ENCODE assay signal across 14 mouse cellular contexts in the genomic region with DNA sequence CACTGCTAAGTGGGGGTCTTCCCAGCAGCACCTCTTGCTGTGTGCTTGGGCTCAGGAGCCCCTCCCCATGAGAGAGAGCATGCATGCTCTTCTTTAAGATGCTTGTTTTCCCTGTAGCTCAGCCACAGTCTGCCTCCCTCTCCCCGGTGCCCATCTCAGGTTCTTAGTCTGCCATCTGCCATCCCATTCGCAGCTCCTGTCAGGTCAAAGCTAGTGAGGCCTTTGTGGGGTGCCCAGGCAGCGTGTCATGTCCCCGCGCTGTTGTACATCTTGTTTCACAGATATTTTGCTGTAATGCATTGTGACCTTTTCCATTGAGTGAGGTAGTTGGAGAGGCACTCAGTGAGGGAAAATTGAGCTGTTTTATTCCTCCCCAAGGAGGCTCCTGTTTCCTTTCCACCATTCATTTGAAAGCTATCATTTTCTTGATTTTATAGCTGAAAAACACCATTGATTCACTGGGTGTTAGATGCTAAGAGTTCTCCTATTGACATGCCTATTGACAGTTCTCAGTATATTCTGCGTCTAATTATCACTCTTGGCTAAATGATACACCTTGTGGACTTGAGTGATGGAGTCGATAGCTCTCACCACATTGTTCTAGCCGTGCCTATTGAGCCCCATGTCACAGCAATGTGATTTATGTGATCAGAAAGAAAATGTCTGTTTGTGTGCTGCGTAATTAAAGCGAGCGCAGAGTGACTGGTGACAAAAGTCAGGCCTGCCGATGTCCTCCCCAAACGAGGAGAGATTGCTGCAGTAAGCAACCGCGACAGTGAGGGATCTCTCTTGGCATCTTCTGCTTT.
A peak's percentile ranks its signal among the peaks of the same experiment; 100 is the strongest.
DNase-seq lines count a peak whose midpoint lies in the region; ATAC-seq lines count a peak whose summit lies in the region.
"Had no signal": no experiment of that assay in that cellular context is flagged by ENCODE, and none has a peak within 500 bp of the region (broad histone marks: within the 10 kb centered on the region; RNA-seq: fewer than 3 reads in every experiment).

No protein-coding gene starts in this region.

- H3K9ac ChIP-seq in hindbrain, embryonic 13.5 days = no peak overlapping the region
- H3K9ac ChIP-seq in hindbrain, embryonic 16.5 days (ENCODE audit: low read depth, low read length) = no peak overlapping the region
- H3K9ac ChIP-seq in neural tube, embryonic 13.5 days = no peak overlapping the region
- H3K9ac ChIP-seq in neural tube, embryonic 15.5 days (replicated peaks) = no peak overlapping the region
- H3K9ac ChIP-seq: lung, embryonic 15.5 days had no signal

- H3K9me3 ChIP-seq in hindbrain, embryonic 13.5 days = no peaks in the 10 kb centered on the region
- H3K9me3 ChIP-seq in hindbrain, embryonic 16.5 days (ENCODE audit: control insufficient read depth, low read length) = no peaks in the 10 kb centered on the region
- H3K9me3 ChIP-seq in neural tube, embryonic 13.5 days = no peaks in the 10 kb centered on the region
- no peaks in the 10 kb centered on the region for H3K9me3 ChIP-seq in neural tube, embryonic 15.5 days (replicated peaks)
- H3K9me3 ChIP-seq: lung, embryonic 15.5 days had no signal

- H3K27me3 ChIP-seq in hindbrain, embryonic 13.5 days = 0 out of 2 replicates have a peak, but pooled peaks cover 7% of the 10 kb centered on the region
- H3K27me3 ChIP-seq in hindbrain, embryonic 16.5 days (replicated peaks; ENCODE audit: control insufficient read depth, insufficient read depth, low read length) = no peaks in the 10 kb centered on the region
- H3K27me3 ChIP-seq in neural tube, embryonic 13.5 days = peaks cover 6% of the 10 kb centered on the region; the same call in 1 of the 2 replicates
- no peaks in the 10 kb centered on the region for H3K27me3 ChIP-seq in neural tube, embryonic 15.5 days (replicated peaks)
- H3K27me3 ChIP-seq: lung, embryonic 15.5 days had no signal

- H3K4me1 ChIP-seq in hindbrain, embryonic 13.5 days (replicated peaks) = peaks cover 24% of the 10 kb centered on the region
- peaks cover 2% of the 10 kb centered on the region for H3K4me1 ChIP-seq in hindbrain, embryonic 16.5 days (ENCODE audit: control insufficient read depth, insufficient read depth, low read depth, low read length)
- H3K4me1 ChIP-seq in neural tube, embryonic 13.5 days (replicated peaks) = peaks cover 31% of the 10 kb centered on the region
- H3K4me1 ChIP-seq in neural tube, embryonic 15.5 days = peaks cover 10% of the 10 kb centered on the region; the same call in 1 of the 2 replicates

- whole genome bisulfite sequencing in hindbrain, embryonic 13.5 days = 39% methylated on average over 15 of the region's 15 CpGs
- WGBS in hindbrain, embryonic 16.5 days = 37% methylated on average over 15 of the region's 15 CpGs
- 25% methylated on average over 15 of the region's 15 CpGs for WGBS in neural tube, embryonic 13.5 days
- WGBS in neural tube, embryonic 15.5 days = 31% methylated on average over 15 of the region's 15 CpGs

- no peak overlapping the region for H3K4me2 ChIP-seq in hindbrain, embryonic 13.5 days
- no peak overlapping the region for H3K4me2 ChIP-seq in hindbrain, embryonic 16.5 days (ENCODE audit: low read length)
- H3K4me2 ChIP-seq in neural tube, embryonic 13.5 days = no peak overlapping the region
- no peak overlapping the region for H3K4me2 ChIP-seq in neural tube, embryonic 15.5 days
- H3K4me2 ChIP-seq: liver, embryonic 11.5 days; lung, embryonic 15.5 days had no signal

- no peak overlapping the region for H3K27ac ChIP-seq in hindbrain, embryonic 13.5 days
- no peak overlapping the region for H3K27ac ChIP-seq in hindbrain, embryonic 16.5 days (ENCODE audit: low read depth, low read length)
- peak overlapping the region; percentile 42 for H3K27ac ChIP-seq in neural tube, embryonic 13.5 days (replicated peaks)
- H3K27ac ChIP-seq in neural tube, embryonic 15.5 days (replicated peaks) = no peak overlapping the region
- H3K27ac ChIP-seq: lung, embryonic 15.5 days had no signal

- no peaks in the 10 kb centered on the region for H3K36me3 ChIP-seq in hindbrain, embryonic 13.5 days
- no peaks in the 10 kb centered on the region for H3K36me3 ChIP-seq in hindbrain, embryonic 16.5 days (ENCODE audit: control insufficient read depth, insufficient read depth, low read length)
- H3K36me3 ChIP-seq in neural tube, embryonic 13.5 days = no peaks in the 10 kb centered on the region
- H3K36me3 ChIP-seq in neural tube, embryonic 15.5 days = no peaks in the 10 kb centered on the region
- H3K36me3 ChIP-seq: lung, embryonic 15.5 days had no signal

- peak; percentile 59; the same call in 1 of the 2 replicates for ATAC-seq in hindbrain, embryonic 13.5 days (ENCODE audit: low FRiP score)
- no peak for ATAC-seq in hindbrain, embryonic 16.5 days
- ATAC-seq in neural tube, embryonic 13.5 days (ENCODE audit: low read depth) = peak; percentile 11; the same call in 1 of the 2 replicates
- ATAC-seq in neural tube, embryonic 15.5 days (ENCODE audit: low FRiP score) = no peak

- no peak overlapping the region for H3K4me3 ChIP-seq in hindbrain, embryonic 13.5 days
- H3K4me3 ChIP-seq in hindbrain, embryonic 16.5 days (ENCODE audit: low read length) = no peak overlapping the region
- no peak overlapping the region for H3K4me3 ChIP-seq in neural tube, embryonic 13.5 days
- H3K4me3 ChIP-seq in neural tube, embryonic 15.5 days (replicated peaks) = no peak overlapping the region
- H3K4me3 ChIP-seq: lung, embryonic 15.5 days had no signal

- DNase-seq in embryo, embryonic 10.5 days (ENCODE audit: low spot score) = peak; percentile 18
- no peak for DNase-seq in embryo, embryonic 9.5 days (ENCODE audit: extremely low spot score)
- DNase-seq in layer of hippocampus, postnatal 25 days (ENCODE audit: extremely low spot score in 1 of 2, low spot score in 1 of 2) = no peak
- DNase-seq: adrenal gland, adult 2 months; gastrocnemius, postnatal 14 days; kidney, adult 9 months; kidney, postnatal 36 days; thymus, postnatal 36 days had no signal

Comparison
In these comparisons a context has a peak if more than half of its experiments do, and no peak if none do; other contexts are left out.
1. ATAC-seq: peak in hindbrain, embryonic 13.5 days (single experiment) and neural tube, embryonic 13.5 days (single experiment); none in hindbrain, embryonic 16.5 days (single experiment) and neural tube, embryonic 15.5 days (single experiment).